Mouse (Mus musculus) liver, embryonic 16.5 days (tissue): ENCODE data around the gene Rrp7a. TPM values are rescaled to one million over a fixed set of nuclear protein-coding genes. Genes with fewer than 3 reads are reported as not detected.

ENCODE experiments used
- ATAC-seq: fragments of 200-750 bp; cut with Nextera tagmentation; 2 replicates; pipeline ENCODE4 v1.8.0; 2017; ENCODE audit warnings: low read depth, mild to moderate bottlenecking, moderate number of reproducible peaks, moderate library complexity
- H3K27ac ChIP-seq: fragments of 300-500 bp; sonication (generic); 2 replicates; pipeline ENCODE4 v1.5.1; 2014; ENCODE audit warnings: mild to moderate bottlenecking, low read length
- H3K27me3 ChIP-seq: fragments of 300-500 bp; sonication (generic); 2 replicates; pipeline ENCODE4 v1.6.1; 2014; ENCODE audit warnings: low read depth, low read length, mixed read lengths; ENCODE audit not compliant: control insufficient read depth, insufficient read depth
- H3K36me3 ChIP-seq: fragments of 300-500 bp; sonication (generic); 2 replicates; pipeline ENCODE4 v1.6.1; 2014; ENCODE audit warnings: mild to moderate bottlenecking; ENCODE audit not compliant: control insufficient read depth, insufficient read depth
- H3K4me1 ChIP-seq: fragments of 300-500 bp; sonication (generic); 2 replicates; pipeline ENCODE4 v1.6.1; 2014; ENCODE audit warnings: low read depth, low read length, mixed read lengths; ENCODE audit not compliant: control insufficient read depth
- H3K4me2 ChIP-seq: fragments of 300-500 bp; sonication (generic); 2 replicates; pipeline ENCODE4 v1.6.1; 2014; ENCODE audit warnings: low read depth, low read length, mixed read lengths
- H3K4me3 ChIP-seq: fragments of 300-500 bp; sonication (generic); 2 replicates; pipeline ENCODE4 v1.5.1; 2014; ENCODE audit warnings: low read depth, mild to moderate bottlenecking, low read length
- H3K9ac ChIP-seq: fragments of 300-500 bp; sonication (generic); 2 replicates; pipeline ENCODE4 v1.6.1; 2014; ENCODE audit warnings: low read depth, low read length
- H3K9me3 ChIP-seq: fragments of 300-500 bp; sonication (generic); replicated peaks from 2 replicates; pipeline ENCODE4 v1.6.1; 2016; ENCODE audit warnings: low read length; ENCODE audit not compliant: control insufficient read depth
- WGBS: fragments of 180-500 bp; shearing (Covaris S2); extraction: QIAGEN DNeasy Blood & Tissue Kit; methylation state at CpG from one replicate; pipeline ENCODE4 v1.1.7; 2014; ENCODE audit not compliant: insufficient replicate concordance; 5-methylcytosine and 5-hydroxymethylcytosine counted together
- polyA plus RNA-seq: library from polyadenylated mRNA; unstranded; fragments of >200 nt; fragmentation: Nextera tagmentation; extraction: Ambion mirVana; gene quantifications from 2 replicates; pipeline ENCODE4 v1.2.1, GENCODE M21; 2015

Rrp7a gene
- polyA plus RNA-seq, 1 experiment from 2014 or later = 19.4 TPM

DNA sequence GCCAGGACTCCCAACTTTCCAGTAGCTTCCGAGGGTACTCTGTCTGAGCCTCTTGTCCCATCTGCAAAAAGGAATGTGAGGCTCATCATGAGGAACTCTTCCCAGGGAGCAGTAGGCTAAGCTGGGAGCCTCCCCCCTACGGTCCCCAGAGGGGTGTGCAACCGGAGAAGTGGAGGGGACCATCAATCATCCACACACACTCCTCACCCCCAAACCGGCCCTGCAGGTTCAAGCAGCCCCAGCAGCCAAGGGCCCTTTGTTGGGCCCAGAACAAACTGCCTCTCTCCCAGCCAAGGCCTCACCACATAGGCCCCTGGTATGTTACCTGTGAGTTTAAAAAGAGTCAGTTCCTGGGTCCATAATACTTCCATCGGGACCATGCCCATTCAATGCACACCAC lies 44.5 kb upstream of the Rrp7a start:
- Histone ChIP-seq H3K27ac (peak overlapping the region; percentile 95), H3K9me3 (no peaks in the 10 kb centered on the region), H3K4me2 (peak overlapping the region; percentile 91), H3K4me1 (peaks cover 78% of the 10 kb centered on the region), H3K27me3 (no peaks in the 10 kb centered on the region), H3K9ac (peak overlapping the region; percentile 98), H3K36me3 (peaks cover 22% of the 10 kb centered on the region), H3K4me3 (peak overlapping the region; percentile 98)
- no peak for ATAC-seq
- WGBS = 75% methylated on average over 5 of the region's 5 CpGs

DNA sequence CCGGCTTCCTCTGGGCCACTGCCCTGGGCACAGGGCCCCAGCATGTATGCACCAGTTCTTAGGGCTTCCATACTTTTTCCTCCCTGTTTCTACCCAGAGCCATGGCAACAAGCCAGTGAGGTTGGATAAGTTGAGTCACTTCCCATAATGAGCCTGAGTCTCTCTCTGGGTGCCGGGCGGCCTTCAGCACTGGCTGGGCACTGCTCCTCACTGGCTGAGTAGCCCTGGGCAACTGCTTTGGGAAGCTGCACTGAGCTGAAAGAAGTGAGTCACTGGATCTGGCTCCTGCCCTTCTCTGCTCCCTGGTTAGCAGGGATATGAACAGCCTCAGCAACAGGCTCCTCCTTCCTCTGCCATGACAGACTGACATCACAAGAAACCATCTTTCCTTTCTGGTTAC lies 44.0 kb upstream of the Rrp7a start:
- Histone ChIP-seq H3K27me3 (no peaks in the 10 kb centered on the region), H3K9ac (peak overlapping the region; percentile 13; the same call in 1 of the 2 replicates), H3K9me3 (no peaks in the 10 kb centered on the region), H3K4me3 (peak overlapping the region; percentile 98; the same call in 1 of the 2 replicates), H3K4me2 (peak overlapping the region; percentile 91), H3K4me1 (peaks cover 81% of the 10 kb centered on the region), H3K27ac (peak overlapping the region; percentile 95), H3K36me3 (peaks cover 26% of the 10 kb centered on the region)
- no peak for ATAC-seq
- 85% methylated on average over 3 of the region's 3 CpGs for WGBS

GRCm38 (mm10) chr15:83165526-83166315 lies 43.1 kb upstream of the Rrp7a start:
- peak overlapping the region; percentile 36 for H3K27ac ChIP-seq
- 87% methylated on average over 13 of the region's 13 CpGs for WGBS

GRCm38 (mm10) chr15:83164971-83165471 lies 42.4 kb upstream of the Rrp7a start:
- Histone ChIP-seq H3K4me1 (peaks cover 68% of the 10 kb centered on the region), H3K27me3 (no peaks in the 10 kb centered on the region), H3K27ac (peak overlapping the region; percentile 75), H3K36me3 (peaks cover 43% of the 10 kb centered on the region), H3K9ac (peak overlapping the region; percentile 40), H3K4me3 (peak overlapping the region; percentile 27), H3K9me3 (no peaks in the 10 kb centered on the region), H3K4me2 (peak overlapping the region; percentile 49)
- ATAC-seq = peak; percentile 83
- WGBS = 16% methylated on average over 5 of the region's 5 CpGs

More at GRCm38 (mm10) chr15:83165526-83166315, 43.1 kb upstream of the Rrp7a start:
- no peak for ATAC-seq
- Histone ChIP-seq H3K4me2 (peak overlapping the region; percentile 49), H3K36me3 (peaks cover 36% of the 10 kb centered on the region), H3K27me3 (no peaks in the 10 kb centered on the region), H3K9me3 (no peaks in the 10 kb centered on the region), H3K9ac (peak overlapping the region; percentile 21; the same call in 1 of the 2 replicates), H3K4me1 (peaks cover 75% of the 10 kb centered on the region), H3K4me3 (no peak overlapping the region)

DNA sequence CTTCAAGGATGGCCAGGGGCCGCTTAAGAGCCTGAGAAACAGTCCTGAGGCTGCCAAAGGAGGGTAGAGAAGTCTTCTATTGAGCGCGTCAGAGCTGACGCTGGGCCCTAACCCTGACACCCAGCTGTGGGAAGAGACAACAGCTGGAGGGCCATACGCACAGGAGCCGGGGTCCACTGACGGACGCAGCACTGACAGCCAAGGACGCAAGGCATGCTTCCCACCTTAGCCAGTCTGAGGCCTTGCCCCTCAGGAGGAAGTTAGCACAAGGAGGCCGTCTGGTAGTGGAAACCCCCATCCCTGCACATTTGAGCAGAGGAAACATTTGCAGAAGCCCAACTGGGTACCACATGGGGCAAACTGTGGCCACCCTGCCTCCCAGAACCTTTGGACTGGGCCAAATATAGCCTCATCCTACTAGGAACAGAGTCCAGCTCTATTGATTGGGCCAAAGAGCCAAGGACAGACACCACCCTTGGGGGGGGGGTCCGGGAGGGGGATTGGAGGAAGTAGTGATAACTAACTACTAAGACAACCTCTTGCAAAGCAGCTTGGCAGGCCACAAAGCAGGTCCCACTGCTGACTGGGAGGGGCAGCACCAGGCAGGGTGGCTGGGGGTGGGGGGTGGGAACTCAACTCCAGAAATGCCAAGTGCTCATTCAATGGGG lies 40.4 kb upstream of the Rrp7a start:
- Histone ChIP-seq H3K9ac (no peak overlapping the region; the same call in 1 of the 2 replicates), H3K36me3 (peaks cover 62% of the 10 kb centered on the region), H3K4me2 (no peak overlapping the region), H3K27ac (peak overlapping the region; percentile 43; the same call in 1 of the 2 replicates), H3K4me1 (peaks cover 50% of the 10 kb centered on the region), H3K4me3 (no peak overlapping the region), H3K27me3 (no peaks in the 10 kb centered on the region), H3K9me3 (no peaks in the 10 kb centered on the region)
- ATAC-seq = peak; percentile 50
- 76% methylated on average over 11 of the region's 11 CpGs for WGBS

GRCm38 (mm10) chr15:83162001-83162400 lies 39.4 kb upstream of the Rrp7a start:
- ATAC-seq = no peak
- Histone ChIP-seq H3K9ac (no peak overlapping the region), H3K4me2 (no peak overlapping the region), H3K27me3 (no peaks in the 10 kb centered on the region), H3K36me3 (peaks cover 72% of the 10 kb centered on the region), H3K4me3 (no peak overlapping the region), H3K4me1 (peaks cover 40% of the 10 kb centered on the region), H3K27ac (no peak overlapping the region), H3K9me3 (no peaks in the 10 kb centered on the region)
- 91% methylated on average over 4 of the region's 4 CpGs for WGBS

- no peaks in the 10 kb centered on the region for H3K27me3 ChIP-seq
- 76% methylated on average over 10 of the region's 10 CpGs for WGBS
- ATAC-seq = no peak
- peaks cover 33% of the 10 kb centered on the region for H3K4me1 ChIP-seq
- H3K4me2 ChIP-seq = no peak overlapping the region
- H3K9ac ChIP-seq = no peak overlapping the region
- H3K36me3 ChIP-seq = peaks cover 76% of the 10 kb centered on the region
- no peak overlapping the region for H3K27ac ChIP-seq
- no peaks in the 10 kb centered on the region for H3K9me3 ChIP-seq
- H3K4me3 ChIP-seq = no peak overlapping the region
Measured at GRCm38 (mm10) chr15:83161062-83161748, 38.6 kb upstream of the Rrp7a start.

GRCm38 (mm10) chr15:83160561-83160960 lies 38.0 kb upstream of the Rrp7a start:
- H3K9me3 ChIP-seq = no peaks in the 10 kb centered on the region
- no peak overlapping the region for H3K4me3 ChIP-seq
- peaks cover 27% of the 10 kb centered on the region for H3K4me1 ChIP-seq
- no peak for ATAC-seq
- WGBS = 86% methylated on average over 4 of the region's 4 CpGs
- no peak overlapping the region for H3K27ac ChIP-seq
- H3K27me3 ChIP-seq = no peaks in the 10 kb centered on the region
- H3K4me2 ChIP-seq = no peak overlapping the region
- peaks cover 76% of the 10 kb centered on the region for H3K36me3 ChIP-seq
- no peak overlapping the region for H3K9ac ChIP-seq
